Mouse (Mus musculus) right cerebral cortex, postnatal 25 days (tissue): Measurements from ENCODE around the gene Cfap45.

Experiments
- DNase-seq: peaks from one replicate; pipeline ENCODE4 v3.0.0; 2022

Gene Cfap45

DNA sequence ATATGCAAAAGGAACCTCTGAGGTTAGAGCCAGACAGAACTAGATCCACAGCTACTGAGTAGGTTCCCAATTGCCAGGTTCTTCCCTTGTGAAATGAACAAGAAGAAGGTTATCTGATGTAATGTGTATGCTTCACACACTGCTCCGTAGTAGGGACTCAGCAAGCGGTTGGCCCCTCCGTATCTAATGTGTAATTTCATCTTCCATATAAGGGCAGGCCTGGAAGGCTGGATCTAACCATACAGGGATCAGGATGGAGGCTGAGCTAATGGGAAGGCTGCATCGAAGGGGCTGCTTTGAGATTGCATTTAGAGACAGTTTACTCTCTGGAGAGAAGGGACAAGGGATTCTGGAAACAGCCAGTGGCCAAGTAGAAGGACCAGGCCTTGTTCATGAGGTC, 47.2 kb downstream of the Cfap45 start:
- DNase-seq: no peak

DNA sequence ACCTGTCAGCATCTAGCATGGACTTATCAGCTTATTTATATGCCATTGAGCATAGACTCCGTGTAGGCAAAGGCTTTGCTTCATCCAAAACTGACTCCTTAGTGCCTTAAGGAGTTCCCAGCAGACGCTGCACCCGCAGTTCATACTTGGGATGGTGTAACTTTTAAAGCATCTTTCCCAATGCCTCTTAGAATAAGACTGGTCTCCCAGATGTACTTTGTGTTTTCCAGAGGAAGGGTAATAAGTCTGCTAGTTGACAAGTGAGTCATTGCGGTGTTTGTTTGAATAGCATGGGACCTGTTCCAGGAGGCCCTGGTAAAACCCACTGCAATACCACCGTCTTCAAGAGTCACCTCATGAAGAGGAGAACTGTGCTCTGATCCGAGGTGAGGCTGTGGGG, 59.5 kb downstream of the Cfap45 start:
- DNase-seq: no peak

- no peak for DNase-seq
These were observed 61.8 kb downstream of the Cfap45 start for GRCm38 (mm10) chr1:172582436-172582835.

GRCm38 (mm10) chr1:172584271-172584670, 63.7 kb downstream of the Cfap45 start:
- DNase-seq: no peak

DNA sequence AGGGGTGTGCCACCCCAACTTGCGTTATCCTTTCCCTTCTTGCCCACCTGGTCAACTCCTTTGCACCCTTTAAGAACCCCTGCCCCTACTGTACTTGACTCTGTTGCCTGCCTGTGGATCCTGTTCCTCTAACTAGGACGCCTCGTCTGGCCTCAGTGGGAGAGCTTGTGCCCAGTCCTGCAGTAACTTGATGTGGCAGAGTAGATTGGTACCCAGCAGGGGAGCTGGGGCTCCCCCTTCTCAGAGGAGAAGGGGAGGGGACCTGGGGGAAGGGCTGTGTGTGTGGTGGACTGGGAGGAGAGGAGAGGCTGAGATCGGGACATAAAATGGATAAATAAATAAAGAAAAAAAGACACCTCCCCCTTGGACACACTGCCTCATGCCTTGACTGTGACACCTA, 64.4 kb downstream of the Cfap45 start:
- no peak for DNase-seq

DNA sequence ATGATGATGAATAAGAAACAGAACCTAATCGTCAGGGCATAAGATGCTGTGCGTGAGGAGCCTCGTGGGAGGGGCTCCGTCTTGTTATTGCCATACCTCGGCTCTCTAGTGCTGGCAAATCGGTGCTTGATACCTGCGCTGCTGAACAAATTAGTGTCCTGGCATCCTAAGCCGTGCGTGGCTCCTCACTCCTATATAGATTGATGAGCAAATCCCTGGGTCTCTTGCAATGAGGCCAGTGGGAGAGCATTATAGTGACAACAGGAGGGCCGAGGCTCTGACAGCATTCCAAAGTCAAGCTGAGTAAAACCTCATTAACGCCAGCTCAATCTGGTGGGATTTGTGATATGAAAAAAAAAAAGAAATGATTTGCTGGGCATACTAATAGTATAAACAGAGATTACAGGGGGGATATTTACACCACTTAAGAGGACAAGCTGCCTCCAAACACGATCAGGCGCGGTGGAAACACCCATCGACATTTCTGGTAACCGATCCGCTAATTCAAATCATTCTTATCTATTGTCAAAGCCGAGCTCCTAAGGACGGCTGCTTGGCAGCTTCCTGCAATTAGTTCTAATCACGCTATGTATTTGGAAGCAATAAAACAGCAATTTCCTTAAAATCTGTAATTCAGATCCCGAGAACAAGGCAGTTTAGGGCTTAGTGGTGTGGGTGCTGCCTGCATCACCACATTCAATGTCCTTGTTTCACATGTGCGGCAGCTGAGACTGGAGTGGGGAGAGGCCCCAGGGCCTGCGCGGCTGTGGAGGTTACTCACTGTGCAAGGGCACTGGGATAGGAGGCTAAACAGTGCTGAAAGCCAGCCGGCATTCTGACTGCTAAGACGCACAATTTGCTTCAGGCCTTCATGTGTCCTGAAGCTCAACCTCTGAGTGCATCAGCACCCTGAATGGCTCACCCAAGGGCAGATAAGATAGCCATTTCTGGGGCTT, 65.3 kb downstream of the Cfap45 start:
- DNase-seq: no peak

DNA sequence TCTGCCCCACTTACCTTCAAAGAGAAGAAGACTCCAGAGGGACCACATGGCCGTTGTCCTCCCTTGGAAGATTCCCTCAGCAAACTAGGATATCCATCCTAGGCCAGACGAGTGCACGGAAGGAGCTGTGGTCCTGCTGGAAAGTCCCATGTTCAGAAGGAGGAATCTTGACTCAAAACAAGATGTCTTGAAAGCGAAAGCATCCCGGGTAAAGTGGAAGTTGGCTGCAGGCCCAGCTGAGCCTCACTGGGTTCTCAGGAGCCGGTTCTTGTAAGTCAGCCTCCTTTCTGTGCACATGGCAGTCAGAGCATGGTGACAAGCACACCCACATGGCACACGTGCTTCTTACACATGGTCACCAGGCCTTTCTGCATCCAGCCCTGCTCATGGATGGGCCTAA, 69.8 kb downstream of the Cfap45 start, which contains the start of gene Slamf8:
Gene Slamf8, minus strand, starts transcription at position 184 of the 400 bp plus-strand sequence.
- DNase-seq: no peak

GRCm38 (mm10) chr1:172593321-172593720, 72.7 kb downstream of the Cfap45 start:
- no peak for DNase-seq

- no peak for DNase-seq
These were observed 73.4 kb downstream of the Cfap45 start for GRCm38 (mm10) chr1:172593956-172594355.

DNA sequence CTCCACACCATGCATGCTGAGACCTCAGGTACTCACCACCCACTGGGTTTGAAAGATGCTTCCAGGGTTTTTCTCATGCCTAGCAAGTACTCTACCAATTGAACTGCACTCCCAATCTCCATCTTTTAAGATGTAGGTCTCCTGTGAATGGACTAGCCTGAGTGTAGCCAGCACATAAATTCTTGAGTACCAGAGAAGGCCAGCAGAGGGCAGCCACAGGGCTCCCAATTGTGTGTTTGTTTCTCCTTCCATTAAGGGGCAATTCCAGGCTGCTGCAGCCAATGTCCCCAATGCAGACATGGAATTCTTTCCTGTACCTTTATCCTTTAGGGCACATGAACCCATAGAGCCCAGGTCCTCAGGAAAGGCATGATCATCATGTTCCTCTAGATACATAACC, 73.9 kb downstream of the Cfap45 start:
- no peak for DNase-seq
